Mouse (Mus musculus): ENCODE results near the gene Sfpq. TPM values are rescaled to one million over a fixed set of nuclear protein-coding genes. Genes with fewer than 3 reads are reported as not detected.

Gene Sfpq
- total RNA-seq, 2 experiments from 2014 or later = 303 to 304 TPM

DNA sequence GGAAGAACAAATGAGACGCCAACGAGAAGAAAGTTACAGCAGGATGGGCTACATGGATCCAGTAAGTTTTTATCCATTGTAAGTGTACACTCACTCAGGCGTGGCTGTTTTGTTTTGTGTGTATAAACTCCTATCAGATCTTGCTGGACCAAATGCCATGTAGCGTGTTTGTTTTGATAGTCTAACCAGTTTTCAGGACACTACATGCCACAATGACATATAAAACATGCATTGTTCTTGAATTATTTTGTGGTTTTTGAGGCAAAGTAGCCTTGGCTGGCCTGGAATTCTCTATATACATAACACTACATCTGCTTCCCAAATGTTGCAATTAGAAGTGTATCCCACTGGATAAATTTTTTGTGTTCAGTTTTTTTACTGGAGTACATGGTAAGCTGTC lies 5.7 kb downstream of the Sfpq start:
- no peak for DNase-seq (ENCODE audit: low spot score in 2 of 2)

DNA sequence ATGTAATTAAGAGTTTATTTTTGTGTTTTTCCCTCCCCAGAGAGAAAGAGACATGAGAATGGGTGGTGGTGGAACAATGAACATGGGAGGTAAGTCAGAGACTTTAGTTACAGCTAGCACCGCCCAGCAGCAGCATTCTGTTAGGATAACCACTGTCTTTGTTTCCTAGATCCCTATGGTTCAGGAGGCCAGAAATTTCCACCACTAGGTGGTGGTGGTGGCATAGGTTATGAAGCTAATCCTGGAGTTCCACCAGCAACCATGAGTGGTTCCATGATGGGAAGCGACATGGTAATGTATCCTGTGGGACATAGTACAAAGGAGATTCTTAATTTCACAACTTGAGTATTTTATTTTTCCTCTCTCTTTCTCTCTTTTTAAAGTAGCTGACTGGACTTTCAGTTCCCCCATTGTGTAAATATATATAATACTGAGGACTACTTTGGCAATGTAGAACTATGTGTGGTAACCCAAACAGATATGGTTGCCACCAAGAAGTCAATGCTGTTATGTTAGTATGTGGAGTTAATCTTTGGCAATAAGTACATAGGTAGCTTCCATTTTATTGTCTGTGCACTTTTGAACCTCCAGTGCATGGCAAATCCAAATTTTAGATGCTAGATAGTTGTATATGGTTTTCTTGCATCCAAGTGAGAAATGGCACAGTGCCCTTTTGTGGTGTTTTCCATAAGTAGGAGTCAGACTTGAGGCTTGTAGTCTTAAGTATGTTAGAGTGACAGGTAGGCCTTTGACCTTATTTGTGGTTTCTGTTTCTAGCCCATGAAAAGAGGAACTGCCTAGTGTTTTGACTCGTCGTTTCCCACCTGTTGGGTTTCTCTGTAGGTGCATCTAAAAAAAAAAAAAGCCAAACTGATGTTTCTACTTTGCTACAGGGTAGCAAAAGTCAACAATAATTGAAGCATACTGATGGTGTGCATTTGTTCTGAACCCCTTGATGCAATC lies 6.4 kb downstream of the Sfpq start:
- DNase-seq (ENCODE audit: low spot score in 2 of 2) = no peak

DNA sequence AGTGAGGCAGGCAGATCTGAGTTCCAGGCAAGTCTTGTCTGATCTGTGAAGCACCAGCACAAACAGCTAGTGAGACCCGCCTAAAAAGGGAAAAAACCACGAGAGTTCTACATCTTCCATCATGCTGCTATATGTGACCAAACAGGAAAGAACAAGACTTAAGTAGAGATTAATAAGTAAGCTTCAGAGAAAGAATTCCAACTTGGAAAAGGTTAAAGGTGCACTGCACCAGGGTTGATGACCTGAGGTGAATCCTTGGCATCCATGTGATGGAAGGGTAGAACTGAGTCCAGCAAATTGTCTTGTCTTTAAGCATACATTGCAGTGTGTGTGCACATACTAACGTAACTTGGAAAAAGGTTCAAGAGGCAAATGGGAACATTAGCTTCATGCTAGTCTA lies 16.0 kb downstream of the Sfpq start:
- no peak for DNase-seq (ENCODE audit: low spot score in 2 of 2)

DNA sequence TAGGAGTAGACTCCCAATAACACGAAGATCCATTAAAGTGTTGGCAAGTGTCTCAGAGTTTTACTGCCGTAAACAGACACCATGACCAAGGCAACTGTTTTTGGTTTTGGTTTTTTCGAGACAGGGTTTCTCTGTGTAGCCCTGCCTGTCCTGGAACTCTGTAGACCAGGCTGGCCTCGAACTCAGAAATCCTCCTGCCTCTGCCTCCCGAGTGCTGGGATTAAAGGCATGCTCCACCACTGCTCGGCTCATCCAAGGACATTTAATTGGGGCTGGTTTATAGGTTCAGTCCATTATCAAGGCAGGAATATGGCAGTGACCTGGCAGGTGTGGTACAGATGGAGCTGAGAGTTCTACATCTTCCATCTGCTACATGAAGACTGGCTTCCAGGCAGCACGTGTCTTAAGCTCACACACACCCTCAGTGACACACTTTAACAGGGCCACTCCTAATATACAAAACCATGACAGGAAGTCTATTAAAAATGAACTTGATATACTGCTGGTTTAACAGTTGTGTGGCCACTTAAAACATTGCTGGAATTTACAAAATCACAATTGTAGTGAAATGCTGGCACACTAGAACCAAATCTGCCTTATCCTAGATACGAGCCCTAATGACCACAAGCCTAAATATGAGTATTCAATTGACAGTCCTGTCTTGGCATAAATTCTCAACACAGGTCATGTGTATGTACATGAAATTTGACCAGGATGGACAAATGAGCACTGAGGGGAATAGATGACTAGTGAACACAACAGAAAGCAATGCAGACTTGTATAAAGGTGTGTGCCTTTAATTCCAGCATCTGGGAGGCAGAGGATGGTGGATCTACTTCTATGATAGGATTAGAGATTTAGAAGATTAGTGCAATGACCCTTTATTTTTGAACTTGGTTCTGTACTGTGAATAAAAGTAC lies 17.0 kb downstream of the Sfpq start:
- DNase-seq (ENCODE audit: low spot score in 2 of 2) = no peak

DNA sequence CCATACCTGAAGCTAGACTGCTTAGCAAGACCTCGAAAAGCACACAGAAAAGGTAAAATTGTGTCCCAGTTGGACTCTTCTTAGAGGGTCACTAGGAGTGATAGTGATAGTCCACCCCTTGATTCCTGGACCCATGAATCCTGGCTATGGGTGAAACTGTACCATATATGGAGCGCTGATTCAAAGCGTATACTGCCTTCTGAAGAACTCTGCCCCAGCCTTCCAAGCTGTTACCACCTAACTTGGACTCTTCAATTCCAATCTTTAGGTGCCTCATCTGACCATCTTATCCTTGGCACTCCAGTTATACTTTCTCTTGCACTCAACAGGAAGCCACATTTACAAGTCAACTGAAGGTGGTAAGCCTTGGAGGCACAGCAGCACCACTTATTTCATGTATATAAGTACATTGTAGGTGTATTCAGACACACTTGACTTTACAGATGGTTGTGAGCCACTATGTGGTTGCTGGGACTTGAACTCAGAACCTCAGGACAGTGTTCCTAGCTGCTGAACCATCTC lies 17.8 kb downstream of the Sfpq start:
- DNase-seq (ENCODE audit: low spot score in 2 of 2) = no peak

DNA sequence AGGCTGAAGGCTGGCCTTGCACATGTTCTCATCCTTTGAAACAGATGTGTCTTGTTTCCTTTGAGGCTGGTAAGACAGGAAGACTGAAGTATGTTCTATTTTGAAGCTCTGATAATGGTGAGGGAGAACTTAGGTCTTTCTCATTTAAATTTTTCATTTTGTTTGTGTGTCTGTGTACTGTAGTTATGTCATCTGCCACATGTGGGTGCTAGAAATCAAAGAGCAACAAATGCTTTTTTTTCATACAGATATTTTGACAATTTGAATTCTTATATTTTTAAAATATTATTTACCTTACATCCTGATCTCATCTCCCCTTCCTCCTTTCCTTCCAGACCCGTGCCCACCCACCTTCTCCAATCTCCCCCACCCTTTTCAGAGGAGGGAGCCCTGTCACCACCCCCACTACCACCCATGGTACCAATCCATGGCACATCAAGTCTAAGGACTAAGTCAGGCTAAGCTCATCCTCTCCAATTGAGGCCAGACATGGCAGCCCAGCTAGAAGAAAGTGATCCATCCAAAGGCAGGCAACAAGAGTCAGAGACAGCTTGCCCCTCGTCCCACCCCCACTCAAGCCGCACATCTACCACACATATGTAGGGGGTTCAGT lies 18.9 kb downstream of the Sfpq start:
- DNase-seq (ENCODE audit: low spot score in 2 of 2) = no peak

DNA sequence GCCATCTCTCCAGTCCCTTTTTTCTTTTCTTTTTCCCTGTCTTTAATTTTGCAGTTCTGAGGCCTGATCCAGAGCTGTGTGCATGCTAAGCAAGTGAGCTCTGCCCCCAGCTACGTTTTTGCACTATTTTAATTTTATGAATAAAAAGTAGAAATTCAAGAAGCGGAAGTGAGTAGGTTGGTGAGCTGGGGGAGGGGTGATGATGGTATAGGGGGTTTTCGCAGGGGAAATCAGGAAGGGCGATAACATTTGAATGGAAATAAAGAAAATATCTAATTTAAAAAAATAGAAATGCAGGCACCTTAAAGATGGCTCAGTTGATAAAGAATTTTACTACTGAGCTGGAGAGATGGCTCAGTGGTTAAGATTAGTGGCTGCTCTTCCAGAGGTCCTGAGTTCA lies 22.4 kb downstream of the Sfpq start:
- no peak for DNase-seq (ENCODE audit: low spot score in 2 of 2)

DNA sequence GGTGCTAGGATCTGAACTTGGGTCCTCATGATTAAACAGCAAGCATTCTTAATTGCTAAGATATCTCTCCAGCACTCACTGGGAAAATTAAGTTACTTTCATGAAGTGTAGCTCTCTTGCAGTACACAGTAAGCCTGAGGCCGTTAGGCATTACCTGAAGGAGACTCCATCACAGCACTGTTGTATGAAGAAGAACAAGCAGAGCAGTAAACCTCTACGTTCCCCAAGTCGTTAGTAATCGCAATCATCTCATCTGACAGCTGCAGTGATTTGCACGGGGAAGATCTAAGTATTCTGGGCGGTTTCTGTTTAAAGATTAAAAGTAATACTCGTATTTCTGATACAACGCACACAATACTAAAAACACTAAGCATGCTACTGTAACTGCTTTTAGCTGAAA lies 30.0 kb downstream of the Sfpq start:
- DNase-seq (ENCODE audit: low spot score in 2 of 2) = no peak

DNA sequence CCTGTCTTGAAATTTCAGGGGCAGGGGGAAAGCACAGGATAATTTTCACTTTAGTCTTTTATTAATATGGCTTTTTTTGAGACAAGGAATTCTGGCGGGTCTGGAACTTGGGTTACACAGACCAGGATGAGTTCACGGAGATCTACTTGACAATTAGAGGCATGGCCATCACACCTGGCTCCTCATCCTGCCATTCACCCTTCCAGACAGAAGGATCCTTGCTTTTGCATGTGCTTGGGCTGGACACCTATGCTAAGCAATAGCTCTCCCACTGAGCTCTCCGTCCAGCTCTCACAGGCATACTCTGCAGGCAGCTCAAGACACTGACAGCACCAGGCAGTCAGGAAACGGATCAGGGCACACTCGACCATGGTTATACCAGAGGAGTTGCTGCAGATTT lies 31.9 kb downstream of the Sfpq start:
- no peak for DNase-seq (ENCODE audit: low spot score in 2 of 2)

DNA sequence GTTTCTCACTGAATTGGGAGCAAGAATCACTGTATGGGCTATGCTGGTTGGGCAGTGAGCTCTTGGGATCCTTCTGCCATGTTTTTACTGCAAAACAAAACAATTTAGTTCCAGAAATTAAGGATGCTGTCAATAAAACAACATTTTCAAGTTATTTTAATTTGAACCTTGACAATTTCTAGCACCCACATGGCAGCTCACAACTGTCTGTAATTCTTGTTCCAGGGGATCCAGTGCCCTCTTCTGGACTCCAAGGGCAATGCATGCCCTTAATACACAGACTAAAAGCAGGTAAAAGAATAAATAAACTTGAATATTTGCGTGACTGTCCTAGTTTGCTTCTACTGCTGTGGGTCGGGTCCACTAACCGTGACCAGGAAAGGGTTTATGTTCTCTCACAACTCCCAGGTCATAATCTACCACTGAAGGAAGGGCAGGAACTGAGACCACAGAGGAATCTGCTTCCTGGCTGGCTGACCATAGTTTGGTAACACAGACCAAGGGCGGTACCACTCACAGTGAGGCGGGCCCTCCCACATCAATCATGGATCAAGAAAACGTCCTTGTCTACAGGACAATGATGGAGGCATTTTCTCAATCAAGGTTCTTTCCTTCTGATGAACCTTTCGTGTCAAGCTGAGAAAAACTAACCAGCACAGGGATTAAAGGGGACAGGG lies 33.5 kb downstream of the Sfpq start:
- no peak for DNase-seq (ENCODE audit: low spot score in 2 of 2)

DNA sequence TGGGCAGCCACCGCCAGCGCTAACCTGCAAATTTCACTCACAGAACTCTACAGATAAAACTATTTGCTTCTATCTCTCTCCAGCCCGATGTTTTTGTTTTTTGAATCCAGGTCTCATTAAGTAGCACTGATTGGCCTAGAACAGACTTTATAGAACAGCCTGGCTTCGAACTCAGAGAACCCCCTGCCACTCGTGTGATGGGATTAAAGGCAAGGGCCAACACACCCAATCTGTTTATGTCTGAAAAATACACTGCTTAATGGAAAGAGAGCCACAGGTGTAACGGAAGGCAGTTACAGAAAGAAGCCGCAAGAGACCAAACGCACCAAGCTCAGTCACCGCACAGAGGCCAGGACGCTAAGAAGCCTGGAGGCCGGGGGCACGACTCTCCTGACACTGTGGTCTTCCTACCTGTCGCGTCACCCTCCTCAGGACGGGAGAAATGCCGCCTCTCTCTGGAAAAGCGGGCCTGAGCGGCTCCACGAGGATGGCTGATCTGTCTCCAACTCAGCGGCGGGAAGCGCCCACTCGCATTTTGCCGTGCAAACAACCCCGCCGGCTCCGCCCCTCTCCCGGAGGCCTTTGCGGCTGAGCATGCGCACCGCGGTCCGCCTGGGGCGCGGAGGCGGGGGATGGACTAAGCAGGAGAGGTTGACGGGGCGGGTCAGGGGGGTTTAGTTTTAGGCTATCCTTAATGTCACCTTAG lies 39.6 kb downstream of the Sfpq start, which contains the start of gene Zmym1:
TSS of gene Zmym1 (minus strand) at position 568 of the 706 bp plus-strand sequence.
- DNase-seq (ENCODE audit: low spot score in 2 of 2) = peak; percentile 79 to 84

DNA sequence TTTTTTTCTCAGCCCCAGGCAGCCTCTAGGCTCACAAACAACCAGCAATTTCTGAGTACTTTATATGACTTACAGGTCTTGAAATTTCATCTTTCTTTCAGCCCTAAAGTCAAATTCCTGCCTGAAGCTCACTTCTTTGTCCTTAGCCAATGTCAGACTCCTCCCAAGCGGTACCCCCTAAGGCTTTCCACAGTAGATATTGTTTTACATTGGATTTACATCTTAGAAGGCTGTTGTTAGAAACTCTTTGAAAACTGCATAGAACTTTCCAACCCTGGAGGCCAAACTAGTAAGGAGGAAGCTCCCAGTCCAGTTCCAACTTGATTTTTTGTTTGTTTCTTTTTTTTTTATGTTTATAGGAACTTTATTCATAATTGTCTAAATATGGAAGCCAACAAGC lies 42.9 kb downstream of the Sfpq start:
- DNase-seq (ENCODE audit: low spot score in 2 of 2) = no peak

DNA sequence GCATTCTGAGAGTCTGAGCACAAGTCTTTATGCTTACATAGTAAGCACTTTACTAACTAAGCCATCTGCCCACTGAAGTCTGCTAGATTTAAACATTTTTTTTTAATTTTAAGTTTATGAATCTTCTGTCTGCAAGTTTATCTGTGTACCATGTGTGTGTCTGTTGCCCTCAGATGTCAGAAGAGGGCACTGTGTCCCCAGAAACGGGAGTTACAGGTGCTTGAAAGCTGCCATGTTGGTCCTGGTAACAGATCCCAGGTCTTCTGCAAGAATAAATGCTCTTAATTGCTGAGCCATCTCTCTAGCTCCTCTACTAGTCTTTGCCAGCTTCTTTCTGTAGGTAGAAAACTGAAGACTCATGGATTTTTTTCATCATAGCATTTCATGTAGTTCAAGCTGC lies 53.8 kb downstream of the Sfpq start:
- DNase-seq (ENCODE audit: low spot score in 2 of 2) = no peak

DNA sequence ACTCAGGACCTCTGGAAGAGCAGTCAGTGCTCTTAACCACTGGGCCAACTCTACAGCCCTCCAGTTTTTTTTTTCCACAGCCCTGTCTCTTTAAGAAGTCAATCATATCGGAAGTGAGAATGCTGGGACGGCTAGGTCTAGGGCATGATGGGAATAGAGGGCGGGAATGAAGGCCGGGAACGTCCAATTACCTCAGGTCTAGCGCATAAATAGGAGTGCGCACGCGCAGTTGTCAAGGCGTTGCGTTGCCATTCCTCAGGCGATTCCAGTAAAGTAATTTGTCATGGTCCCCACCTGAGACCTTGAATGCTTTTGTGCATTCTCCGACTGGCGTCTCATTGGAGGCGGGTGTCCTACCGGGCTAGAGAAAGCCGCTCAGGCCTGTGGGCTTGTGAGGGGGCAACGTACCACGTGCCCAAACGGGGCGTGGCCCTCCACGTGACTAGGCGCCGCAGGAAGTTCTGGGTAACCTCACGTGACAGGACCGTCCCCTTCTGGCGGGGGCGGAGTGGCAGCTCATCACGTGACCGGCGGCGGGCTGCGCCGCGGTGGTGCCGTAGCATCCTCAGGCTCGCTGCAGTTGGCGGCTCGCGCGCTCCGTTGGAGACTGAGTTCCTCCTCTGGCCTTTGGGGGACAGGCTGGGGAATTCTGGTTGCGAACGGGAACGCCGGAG lies 55.9 kb downstream of the Sfpq start, which contains the start of gene Zmym6:
TSS of gene Zmym6 (plus strand) at position 509 of the 674 bp plus-strand sequence.
- DNase-seq (ENCODE audit: low spot score in 2 of 2) = peak; percentile 96 to 99

DNA sequence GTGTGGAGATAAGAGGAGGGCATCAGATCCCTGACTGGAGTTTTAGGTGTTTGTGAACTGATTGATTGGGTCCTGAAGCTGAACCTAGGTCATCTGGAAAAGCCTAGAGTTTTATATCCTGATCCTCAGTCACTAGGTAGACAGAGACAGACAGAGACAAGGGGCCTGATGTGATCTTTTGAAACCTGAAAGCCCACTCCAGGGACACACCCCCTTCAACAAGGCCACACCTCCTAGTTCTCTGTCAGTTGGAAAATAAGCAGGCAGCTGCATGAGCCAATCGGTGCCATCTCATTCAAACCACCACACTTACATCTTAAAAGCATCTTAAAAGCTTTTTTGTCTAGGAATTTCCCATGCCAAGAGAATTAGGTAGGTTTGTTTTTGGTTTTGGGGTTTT lies 59.7 kb downstream of the Sfpq start:
- DNase-seq (ENCODE audit: low spot score in 2 of 2) = no peak

DNA sequence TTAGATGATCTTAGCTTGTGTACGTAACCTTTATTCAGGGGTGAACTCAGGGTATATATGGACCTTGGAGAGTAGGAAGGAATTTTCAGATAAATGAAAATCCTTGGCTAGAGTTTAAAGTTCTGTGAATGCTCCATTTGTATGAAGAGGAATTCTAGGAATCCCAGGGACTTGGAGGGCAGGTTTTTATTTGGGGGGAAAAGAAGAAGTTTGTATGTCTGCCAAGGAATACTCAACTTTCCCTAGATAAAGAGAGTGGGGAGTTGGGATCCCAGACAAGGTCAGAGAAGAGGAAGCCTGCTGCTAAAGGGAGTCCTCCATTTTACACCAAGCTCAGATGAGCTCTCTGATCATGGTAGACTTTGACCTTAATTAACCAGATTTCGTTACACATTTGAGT lies 62.0 kb downstream of the Sfpq start:
- no peak for DNase-seq (ENCODE audit: low spot score in 2 of 2)

DNA sequence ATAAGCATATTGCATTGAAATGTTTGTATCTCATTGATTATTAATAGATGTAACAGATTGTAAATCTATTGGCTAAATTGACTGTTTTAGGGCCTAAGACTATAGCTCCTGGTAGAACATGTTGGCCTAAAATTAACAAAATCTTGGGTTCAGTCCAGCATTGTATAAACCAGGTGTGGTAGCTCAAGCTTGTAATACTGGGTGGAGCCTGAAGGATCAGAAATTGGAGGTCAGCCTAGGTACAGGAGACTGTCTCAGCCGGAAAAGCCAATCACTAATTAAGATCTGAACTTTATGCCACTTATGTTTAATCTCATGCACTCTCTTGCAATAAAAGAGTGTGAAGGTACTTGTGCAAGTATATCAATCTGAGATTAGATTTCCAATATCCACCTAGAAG lies 64.6 kb downstream of the Sfpq start:
- no peak for DNase-seq (ENCODE audit: low spot score in 2 of 2)
